Mouse (Mus musculus) adrenal gland, postnatal 36 days (tissue): ENCODE results near the gene Huwe1. TPM values are rescaled to one million over a fixed set of nuclear protein-coding genes. Genes with fewer than 3 reads are reported as not detected.
A peak's percentile ranks its signal among the peaks of the same experiment; 100 is the strongest.

ENCODE experiments used
- DNase-seq, 2 experiments: peaks; one replicate each; pipeline ENCODE4 v3.0.0; 2021; ENCODE audit warnings: mixed read lengths in 1 of 2
- long read RNA-seq, 2 experiments: library from polyadenylated mRNA; stranded (forward); transcript quantifications; one replicate each; pipeline ENCODE4 v2.0.0; 2021; ENCODE audit warnings: borderline sequencing depth in 2 of 2
- total RNA-seq, 2 experiments: library from RNA; stranded (reverse); gene quantifications; 2 replicates each; pipeline ENCODE4 v1.2.3; 2021

Huwe1 gene
- total RNA-seq, result 100 to 1,000 TPM; 207 to 238 TPM
- long read RNA-seq, experiment 1, partial matches to known transcripts, result 5 of 7 reads
- long read RNA-seq, experiment 1, other reads (novel, unspliced or antisense), result 2 of 7 reads
- long read RNA-seq, experiment 2, partial matches to known transcripts, result 9 of 10 reads
- long read RNA-seq, experiment 2, other reads (novel, unspliced or antisense), result 1 of 10 reads

GRCm38 (mm10) chrX:151800701-151801511 lies at the start of gene Huwe1:
Huwe1 (plus strand) TSS chrX:151800807.
- DNase-seq, result peak; percentile 64 to 81

GRCm38 (mm10) chrX:151780348-151780747 lies 20.3 kb upstream of the Huwe1 start:
- DNase-seq, result no peak

GRCm38 (mm10) chrX:151782939-151783338 lies 17.7 kb upstream of the Huwe1 start:
- DNase-seq, result no peak

- no peak for DNase-seq
These were observed 7.8 kb upstream of the Huwe1 start for GRCm38 (mm10) chrX:151792766-151793165.

GRCm38 (mm10) chrX:151797970-151798369 lies 2.6 kb upstream of the Huwe1 start:
- DNase-seq, result no peak

GRCm38 (mm10) chrX:151802328-151802955 lies 1.8 kb downstream of the Huwe1 start:
- peak in 1 of 2 experiments; percentile 4 for DNase-seq

- peak; percentile 92 to 93 for DNase-seq
These were observed 2.6 kb downstream of the Huwe1 start for GRCm38 (mm10) chrX:151802956-151803776.

GRCm38 (mm10) chrX:151803777-151804101 lies 3.1 kb downstream of the Huwe1 start:
- DNase-seq, result peak; percentile 59 to 63

GRCm38 (mm10) chrX:151804388-151804787 lies 3.8 kb downstream of the Huwe1 start:
- DNase-seq, result peak; percentile 4 to 9

- DNase-seq, result no peak
These were observed 10.9 kb downstream of the Huwe1 start for GRCm38 (mm10) chrX:151811481-151811880.

- DNase-seq, result no peak
These were observed 13.0 kb downstream of the Huwe1 start for GRCm38 (mm10) chrX:151813656-151814055.

GRCm38 (mm10) chrX:151817712-151818111 lies 17.1 kb downstream of the Huwe1 start:
- DNase-seq, result no peak

- no peak for DNase-seq
These were observed 28.4 kb downstream of the Huwe1 start for GRCm38 (mm10) chrX:151828971-151829370.

GRCm38 (mm10) chrX:151831260-151831659 lies 30.7 kb downstream of the Huwe1 start:
- no peak for DNase-seq

- DNase-seq, result no peak
These were observed 32.4 kb downstream of the Huwe1 start for GRCm38 (mm10) chrX:151832982-151833381.

GRCm38 (mm10) chrX:151859436-151859835 lies 58.8 kb downstream of the Huwe1 start:
- DNase-seq, result peak; percentile 2 to 9

- DNase-seq, result no peak
These were observed 110.1 kb downstream of the Huwe1 start for GRCm38 (mm10) chrX:151910692-151911091.

GRCm38 (mm10) chrX:151912267-151912666 lies 111.7 kb downstream of the Huwe1 start:
- DNase-seq, result no peak

GRCm38 (mm10) chrX:151929390-151929789 lies 128.8 kb downstream of the Huwe1 start:
- no peak for DNase-seq

- DNase-seq, result no peak
These were observed 138.2 kb downstream of the Huwe1 start for GRCm38 (mm10) chrX:151938852-151939251.

- no peak for DNase-seq
These were observed 146.4 kb downstream of the Huwe1 start for GRCm38 (mm10) chrX:151946986-151947385.

- DNase-seq, result no peak
These were observed 147.2 kb downstream of the Huwe1 start for GRCm38 (mm10) chrX:151947781-151948180.
